Mouse (Mus musculus): Measurements from ENCODE around the gene Gdpd4. TPM values are rescaled to one million over a fixed set of nuclear protein-coding genes. Genes with fewer than 3 reads are reported as not detected.

Gene Gdpd4
- polyA plus RNA-seq (2012; rRNA removed), result 13.7 and 15.4 TPM in 2 replicates

DNA sequence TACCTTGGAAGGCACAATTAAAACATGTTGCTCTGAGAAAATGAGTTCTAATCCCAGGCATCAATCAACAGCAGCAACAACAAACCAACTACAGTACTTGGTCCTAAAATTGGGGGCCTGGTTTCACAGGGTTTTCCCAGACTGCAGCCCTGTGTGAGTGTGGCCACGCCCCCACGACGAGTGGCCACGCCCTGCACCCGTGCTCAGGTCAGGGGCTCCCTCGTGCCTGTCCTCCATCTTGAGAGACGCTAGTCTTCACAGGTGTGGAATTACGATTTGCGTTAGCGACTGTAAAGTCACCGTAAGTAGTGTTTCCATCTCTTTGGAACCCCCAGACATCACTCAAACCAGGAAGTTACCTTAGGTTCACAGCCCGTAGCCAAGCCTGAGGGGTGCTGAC lies at the start of gene Gdpd4:
TSS of gene Gdpd4 (plus strand) at position 214 of the 400 bp plus-strand sequence.
- Histone ChIP-seq H3K36me3 (ENCODE audit: control insufficient read depth, insufficient read depth, low read length) (no peaks in the 10 kb centered on the region), H3K4me3 (ENCODE audit: control insufficient read depth, low read depth, low read length) (peak within 1 kb of the TSS; percentile 94), H3K27me3 (ENCODE audit: control insufficient read depth, insufficient read depth, low read length) (no peaks in the 10 kb centered on the region), H3K27ac (ENCODE audit: control insufficient read depth, insufficient read depth, low read depth, low read length) (peak within 1 kb of the TSS; percentile 77), H3K4me1 (ENCODE audit: control insufficient read depth, insufficient read depth, low read length) (peaks cover 3% of the 10 kb centered on the region; the same call in 1 of the 2 replicates)
- TF ChIP-seq CTCF (IDR thresholded peaks at IDR 0.05; ENCODE audit: control insufficient read depth, insufficient read depth, insufficient replicate concordance, low read depth, low read length) (no peak), POLR2A (IDR thresholded peaks at IDR 0.05; ENCODE audit: control insufficient read depth, low read depth, low read length) (peak; percentile 55; the same call in 1 of the 2 replicates)

DNA sequence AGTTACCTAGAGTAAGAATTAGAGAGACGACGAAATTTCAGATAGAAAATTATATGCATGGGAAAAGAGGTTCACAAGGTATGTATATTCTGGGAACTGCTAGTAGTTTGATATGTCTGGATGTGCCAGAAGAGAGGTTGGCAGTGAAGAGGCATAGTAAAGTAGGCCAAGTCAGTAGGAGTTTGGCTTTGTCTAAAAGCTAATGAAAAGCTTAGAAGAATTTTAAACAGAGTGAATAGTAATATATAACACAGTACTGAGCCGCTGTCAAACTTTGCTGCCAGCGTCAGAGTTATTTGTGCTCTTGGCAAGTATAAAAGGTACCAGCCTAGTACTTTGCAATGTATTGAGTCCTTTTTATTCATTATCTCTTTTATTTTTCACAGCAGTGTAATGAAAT lies 47.4 kb upstream of the Gdpd4 start:
- Histone ChIP-seq H3K27ac (ENCODE audit: control insufficient read depth, insufficient read depth, low read depth, low read length) (no peak overlapping the region), H3K4me1 (ENCODE audit: control insufficient read depth, insufficient read depth, low read length) (no peaks in the 10 kb centered on the region), H3K36me3 (ENCODE audit: control insufficient read depth, insufficient read depth, low read length) (no peaks in the 10 kb centered on the region), H3K27me3 (ENCODE audit: control insufficient read depth, insufficient read depth, low read length) (no peaks in the 10 kb centered on the region), H3K4me3 (ENCODE audit: control insufficient read depth, low read depth, low read length) (no peak overlapping the region)
- no peak for TF ChIP-seq POLR2A (IDR thresholded peaks at IDR 0.05; ENCODE audit: control insufficient read depth, low read depth, low read length)
- TF ChIP-seq CTCF (IDR thresholded peaks at IDR 0.05; ENCODE audit: control insufficient read depth, insufficient read depth, insufficient replicate concordance, low read depth, low read length), result no peak

DNA sequence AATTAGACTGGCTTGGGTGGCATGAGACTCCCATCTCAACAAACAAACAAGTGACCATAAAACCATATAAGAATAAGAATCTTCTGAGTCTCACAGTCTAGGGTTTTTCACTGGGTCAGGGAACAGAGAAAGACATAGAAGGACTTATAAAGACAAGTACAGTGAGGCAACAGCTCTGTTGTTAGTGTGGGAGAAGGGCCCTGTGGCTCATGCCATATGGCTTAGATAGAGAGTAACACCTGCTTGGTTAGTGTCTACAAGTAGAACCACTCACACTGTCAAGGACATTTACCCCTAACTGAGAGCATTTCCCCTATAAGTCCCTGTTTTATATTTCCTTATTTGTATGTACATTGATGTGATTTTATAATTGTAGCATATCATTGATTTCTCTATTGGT lies 46.4 kb upstream of the Gdpd4 start:
- Histone ChIP-seq H3K4me3 (ENCODE audit: control insufficient read depth, low read depth, low read length) (no peak overlapping the region), H3K27me3 (ENCODE audit: control insufficient read depth, insufficient read depth, low read length) (no peaks in the 10 kb centered on the region), H3K4me1 (ENCODE audit: control insufficient read depth, insufficient read depth, low read length) (no peaks in the 10 kb centered on the region), H3K36me3 (ENCODE audit: control insufficient read depth, insufficient read depth, low read length) (no peaks in the 10 kb centered on the region), H3K27ac (ENCODE audit: control insufficient read depth, insufficient read depth, low read depth, low read length) (no peak overlapping the region)
- TF ChIP-seq POLR2A (IDR thresholded peaks at IDR 0.05; ENCODE audit: control insufficient read depth, low read depth, low read length) (no peak), CTCF (IDR thresholded peaks at IDR 0.05; ENCODE audit: control insufficient read depth, insufficient read depth, insufficient replicate concordance, low read depth, low read length) (no peak)

DNA sequence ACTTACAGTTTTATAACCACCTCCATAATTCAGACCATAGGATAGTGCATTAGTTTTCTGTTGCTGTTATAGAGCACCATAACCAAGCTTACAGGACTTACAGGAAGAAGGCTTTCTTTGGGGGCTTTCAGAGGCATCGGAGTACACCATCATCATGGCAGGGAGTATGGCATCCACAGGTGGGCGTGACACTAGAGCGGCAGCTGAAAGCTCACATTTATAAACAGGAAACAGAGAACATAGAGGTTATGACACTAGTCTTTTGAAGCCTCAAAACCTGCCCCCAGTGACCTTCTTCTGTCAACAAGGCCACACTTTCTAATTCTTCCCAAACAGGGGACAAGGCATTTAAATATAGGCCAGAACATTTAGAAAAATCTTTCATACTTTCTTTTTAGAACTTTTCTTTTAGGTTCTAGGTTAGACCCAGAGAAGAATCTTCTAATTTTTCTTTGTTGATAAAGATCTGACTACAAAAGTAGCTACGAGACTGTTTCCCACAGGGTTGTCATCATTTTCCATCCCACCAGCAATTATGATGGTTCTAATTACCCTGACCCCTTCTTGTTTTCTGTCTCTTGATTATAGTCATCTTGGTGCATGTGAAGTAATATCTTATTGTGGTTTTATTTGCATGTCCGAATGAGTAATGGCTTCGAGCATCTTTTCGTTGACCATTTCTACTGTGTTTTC lies 41.8 kb upstream of the Gdpd4 start:
- no peak overlapping the region for H3K4me3 ChIP-seq (ENCODE audit: control insufficient read depth, low read depth, low read length)
- H3K36me3 ChIP-seq (ENCODE audit: control insufficient read depth, insufficient read depth, low read length), result no peaks in the 10 kb centered on the region
- H3K4me1 ChIP-seq (ENCODE audit: control insufficient read depth, insufficient read depth, low read length), result no peaks in the 10 kb centered on the region
- no peak overlapping the region for H3K27ac ChIP-seq (ENCODE audit: control insufficient read depth, insufficient read depth, low read depth, low read length)
- TF ChIP-seq POLR2A (IDR thresholded peaks at IDR 0.05; ENCODE audit: control insufficient read depth, low read depth, low read length), result no peak
- no peak for TF ChIP-seq CTCF (IDR thresholded peaks at IDR 0.05; ENCODE audit: control insufficient read depth, insufficient read depth, insufficient replicate concordance, low read depth, low read length)
- H3K27me3 ChIP-seq (ENCODE audit: control insufficient read depth, insufficient read depth, low read length), result no peaks in the 10 kb centered on the region

GRCm38 (mm10) chr7:97911646-97912045 lies 8.1 kb upstream of the Gdpd4 start:
- no peaks in the 10 kb centered on the region for H3K4me1 ChIP-seq (ENCODE audit: control insufficient read depth, insufficient read depth, low read length)
- H3K36me3 ChIP-seq (ENCODE audit: control insufficient read depth, insufficient read depth, low read length), result no peaks in the 10 kb centered on the region
- H3K27ac ChIP-seq (ENCODE audit: control insufficient read depth, insufficient read depth, low read depth, low read length), result no peak overlapping the region
- H3K27me3 ChIP-seq (ENCODE audit: control insufficient read depth, insufficient read depth, low read length), result no peaks in the 10 kb centered on the region
- no peak for TF ChIP-seq CTCF (IDR thresholded peaks at IDR 0.05; ENCODE audit: control insufficient read depth, insufficient read depth, insufficient replicate concordance, low read depth, low read length)
- H3K4me3 ChIP-seq (ENCODE audit: control insufficient read depth, low read depth, low read length), result no peak overlapping the region

- peaks cover 3% of the 10 kb centered on the region; the same call in 1 of the 2 replicates for H3K4me1 ChIP-seq (ENCODE audit: control insufficient read depth, insufficient read depth, low read length)
- H3K36me3 ChIP-seq (ENCODE audit: control insufficient read depth, insufficient read depth, low read length), result no peaks in the 10 kb centered on the region
- no peaks in the 10 kb centered on the region for H3K27me3 ChIP-seq (ENCODE audit: control insufficient read depth, insufficient read depth, low read length)
- H3K4me3 ChIP-seq (ENCODE audit: control insufficient read depth, low read depth, low read length), result no peak overlapping the region
- TF ChIP-seq POLR2A (IDR thresholded peaks at IDR 0.05; ENCODE audit: control insufficient read depth, low read depth, low read length) (no peak), CTCF (IDR thresholded peaks at IDR 0.05; ENCODE audit: control insufficient read depth, insufficient read depth, insufficient replicate concordance, low read depth, low read length) (no peak)
- no peak overlapping the region for H3K27ac ChIP-seq (ENCODE audit: control insufficient read depth, insufficient read depth, low read depth, low read length)
These were observed 4.8 kb upstream of the Gdpd4 start for GRCm38 (mm10) chr7:97914833-97915516.

- Histone ChIP-seq H3K27me3 (ENCODE audit: control insufficient read depth, insufficient read depth, low read length) (no peaks in the 10 kb centered on the region), H3K4me3 (ENCODE audit: control insufficient read depth, low read depth, low read length) (no peak overlapping the region), H3K36me3 (ENCODE audit: control insufficient read depth, insufficient read depth, low read length) (no peaks in the 10 kb centered on the region), H3K4me1 (ENCODE audit: control insufficient read depth, insufficient read depth, low read length) (no peaks in the 10 kb centered on the region), H3K27ac (ENCODE audit: control insufficient read depth, insufficient read depth, low read depth, low read length) (no peak overlapping the region)
- TF ChIP-seq POLR2A (IDR thresholded peaks at IDR 0.05; ENCODE audit: control insufficient read depth, low read depth, low read length) (no peak), CTCF (IDR thresholded peaks at IDR 0.05; ENCODE audit: control insufficient read depth, insufficient read depth, insufficient replicate concordance, low read depth, low read length) (no peak)
These were observed 6.1 kb downstream of the Gdpd4 start for GRCm38 (mm10) chr7:97925819-97926218.
